Mouse (Mus musculus): ENCODE data around the gene Tns1.

- TF ChIP-seq CTCF (IDR thresholded peaks at IDR 0.05; ENCODE audit: low read depth, low read length) = no peak
- no peak for TF ChIP-seq POLR2A (IDR thresholded peaks at IDR 0.05; ENCODE audit: extremely low read depth, insufficient read depth, low read length)
Observed at GRCm38 (mm10) chr1:74051349-74051748, 72.9 kb downstream of the Tns1 start.

Data from liver, adult 2 months (tissue).